Mouse (Mus musculus): ENCODE measurements around the gene Mcf2l. TPM values are rescaled to one million over a fixed set of nuclear protein-coding genes. Genes with fewer than 3 reads are reported as not detected.

Gene Mcf2l
- total RNA-seq, 2 experiments from 2014 or later = 225 to 238 TPM

GRCm38 (mm10) chr8:12883051-12884004, 9.7 kb downstream of the Mcf2l start:
- no peak for DNase-seq (ENCODE audit: low spot score in 2 of 2)
- H3K27ac ChIP-seq = no peak overlapping the region
- TF ChIP-seq CTCF (conservative IDR thresholded peaks at IDR 0.05) = no peak
- H3K4me3 ChIP-seq = no peak overlapping the region

GRCm38 (mm10) chr8:12887772-12888435, 14.3 kb downstream of the Mcf2l start:
- Histone ChIP-seq H3K4me3 (no peak overlapping the region), H3K27ac (no peak overlapping the region)
- no peak for TF ChIP-seq CTCF (conservative IDR thresholded peaks at IDR 0.05)
- DNase-seq (ENCODE audit: low spot score in 2 of 2) = no peak

- Histone ChIP-seq H3K4me3 (no peak overlapping the region), H3K27ac (no peak overlapping the region)
- DNase-seq (ENCODE audit: low spot score in 2 of 2) = peak in 1 of 2 experiments; percentile 29
- TF ChIP-seq CTCF (conservative IDR thresholded peaks at IDR 0.05) = no peak
Measured at GRCm38 (mm10) chr8:12889046-12889598, 15.5 kb downstream of the Mcf2l start.

- DNase-seq (ENCODE audit: low spot score in 2 of 2) = no peak
- no peak overlapping the region for H3K4me3 ChIP-seq
- no peak for TF ChIP-seq CTCF (conservative IDR thresholded peaks at IDR 0.05)
- H3K27ac ChIP-seq = no peak overlapping the region
Measured at GRCm38 (mm10) chr8:12892882-12893446, 19.4 kb downstream of the Mcf2l start.

- H3K27ac ChIP-seq = no peak overlapping the region
- DNase-seq (ENCODE audit: low spot score in 2 of 2) = no peak
- TF ChIP-seq CTCF (conservative IDR thresholded peaks at IDR 0.05) = no peak
Measured at GRCm38 (mm10) chr8:12893797-12894578, 20.4 kb downstream of the Mcf2l start.

GRCm38 (mm10) chr8:12894783-12895534, 21.4 kb downstream of the Mcf2l start:
- TF ChIP-seq CTCF (conservative IDR thresholded peaks at IDR 0.05) = no peak

More at GRCm38 (mm10) chr8:12893797-12894578, 20.4 kb downstream of the Mcf2l start:
- no peak overlapping the region for H3K4me3 ChIP-seq

GRCm38 (mm10) chr8:12895535-12896150, 22.0 kb downstream of the Mcf2l start:
- Histone ChIP-seq H3K4me3 (no peak overlapping the region), H3K27ac (no peak overlapping the region)
- DNase-seq (ENCODE audit: low spot score in 2 of 2) = no peak
- peak; percentile 61 for TF ChIP-seq CTCF (conservative IDR thresholded peaks at IDR 0.05)

More at GRCm38 (mm10) chr8:12894783-12895534, 21.4 kb downstream of the Mcf2l start:
- DNase-seq (ENCODE audit: low spot score in 2 of 2) = no peak
- H3K27ac ChIP-seq = no peak overlapping the region
- no peak overlapping the region for H3K4me3 ChIP-seq

- DNase-seq (ENCODE audit: low spot score in 2 of 2) = peak; percentile 62 to 74
- Histone ChIP-seq H3K27ac (no peak overlapping the region), H3K4me3 (no peak overlapping the region)
- peak; percentile 95 for TF ChIP-seq CTCF (conservative IDR thresholded peaks at IDR 0.05)
Measured at GRCm38 (mm10) chr8:12896494-12897373, 23.1 kb downstream of the Mcf2l start.

GRCm38 (mm10) chr8:12897815-12898214, 24.2 kb downstream of the Mcf2l start:
- no peak for TF ChIP-seq CTCF (conservative IDR thresholded peaks at IDR 0.05)
- DNase-seq (ENCODE audit: low spot score in 2 of 2) = no peak
- H3K27ac ChIP-seq = 0 out of 2 replicates have a peak overlapping the region, but pooled peaks have one; percentile 3
- no peak overlapping the region for H3K4me3 ChIP-seq

- Histone ChIP-seq H3K27ac (peak overlapping the region; percentile 36; the same call in 1 of the 2 replicates), H3K4me3 (no peak overlapping the region)
- DNase-seq (ENCODE audit: low spot score in 2 of 2) = no peak
- TF ChIP-seq CTCF (conservative IDR thresholded peaks at IDR 0.05) = no peak
Measured at GRCm38 (mm10) chr8:12903790-12904415, 30.3 kb downstream of the Mcf2l start.
